Mouse (Mus musculus) skeletal muscle tissue, adult 2 months (tissue): ENCODE results near the gene Plppr3.

ENCODE experiments used
- DNase-seq: peaks from one replicate; pipeline ENCODE4 v3.0.0-alpha.2; 2012; ENCODE audit warnings: low read depth, low spot score

Gene Plppr3

DNA sequence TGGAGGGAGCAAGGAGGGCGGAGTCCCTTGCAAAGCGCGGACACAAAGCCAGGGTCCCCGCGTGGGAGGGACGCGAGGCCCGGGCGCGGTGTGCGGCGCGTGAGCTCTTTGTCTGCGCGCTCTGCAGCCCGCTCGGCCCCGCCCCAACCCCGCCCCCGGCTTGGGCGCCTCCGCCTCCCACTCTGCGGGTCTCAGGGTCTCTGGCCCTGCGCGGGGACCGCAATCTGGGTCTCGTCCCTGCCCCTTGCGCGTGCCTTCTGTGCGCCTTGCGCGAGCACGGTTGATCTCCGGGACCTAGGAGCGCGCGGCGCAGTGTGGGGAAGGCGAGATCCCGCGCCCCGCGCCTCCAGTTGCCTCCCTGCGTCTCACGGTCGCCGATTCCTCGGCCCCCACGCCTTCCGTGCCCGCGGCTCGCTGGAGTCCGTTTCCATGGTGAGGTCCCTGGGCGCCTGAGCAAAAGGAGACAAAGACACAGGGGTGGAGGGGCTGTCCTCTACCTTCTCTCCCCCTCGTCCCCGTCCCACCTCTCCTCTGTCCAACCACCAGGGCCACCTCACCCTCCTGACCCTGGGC lies at the start of gene Plppr3, which contains the start of gene Prtn3:
Gene Plppr3 (minus strand): TSS at position 345 of the 573 bp plus-strand sequence.
Gene Prtn3 (plus strand): TSS at position 187 of the 573 bp plus-strand sequence.
- DNase-seq, result no peak

DNA sequence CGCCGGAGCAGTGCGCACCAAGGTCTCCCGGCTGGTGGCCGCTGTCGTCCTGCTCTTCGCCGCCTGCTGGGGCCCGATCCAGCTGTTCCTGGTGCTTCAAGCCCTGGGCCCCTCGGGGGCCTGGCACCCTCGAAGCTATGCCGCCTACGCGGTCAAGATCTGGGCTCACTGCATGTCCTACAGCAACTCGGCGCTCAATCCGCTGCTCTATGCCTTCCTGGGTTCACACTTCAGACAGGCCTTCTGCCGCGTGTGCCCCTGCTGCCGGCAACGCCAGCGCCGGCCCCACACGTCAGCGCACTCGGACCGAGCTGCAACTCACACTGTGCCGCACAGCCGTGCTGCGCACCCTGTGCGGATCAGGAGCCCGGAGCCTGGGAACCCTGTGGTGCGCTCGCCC lies 47.1 kb upstream of the Plppr3 start:
- no peak for DNase-seq

DNA sequence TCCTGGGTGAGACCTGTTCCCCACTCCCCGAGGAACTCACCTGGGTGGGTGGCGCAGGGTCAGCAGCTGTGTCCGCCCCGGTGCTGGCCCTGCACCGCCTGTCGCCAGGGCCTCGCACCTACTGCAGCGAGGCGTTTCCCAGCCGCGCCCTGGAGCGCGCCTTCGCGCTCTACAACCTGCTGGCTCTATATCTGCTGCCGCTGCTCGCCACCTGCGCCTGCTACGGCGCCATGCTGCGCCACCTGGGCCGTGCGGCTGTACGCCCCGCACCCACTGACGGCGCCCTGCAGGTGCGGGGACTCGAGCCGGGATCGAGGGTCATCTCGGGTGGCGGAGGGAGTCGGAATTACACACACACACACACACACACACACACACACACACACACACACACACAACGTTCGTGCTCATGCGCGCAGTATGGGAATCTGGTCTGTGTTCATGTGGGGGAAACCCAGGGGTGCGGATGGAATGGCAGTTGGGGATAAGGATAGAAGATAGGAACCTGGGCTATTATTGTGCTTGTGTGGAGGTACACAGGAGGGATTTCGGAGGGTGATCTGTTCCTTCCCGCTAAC lies 46.6 kb upstream of the Plppr3 start, which contains the start of gene R3hdm4:
Gene R3hdm4 (minus strand): TSS at position 251 of the 578 bp plus-strand sequence.
- no peak for DNase-seq

DNA sequence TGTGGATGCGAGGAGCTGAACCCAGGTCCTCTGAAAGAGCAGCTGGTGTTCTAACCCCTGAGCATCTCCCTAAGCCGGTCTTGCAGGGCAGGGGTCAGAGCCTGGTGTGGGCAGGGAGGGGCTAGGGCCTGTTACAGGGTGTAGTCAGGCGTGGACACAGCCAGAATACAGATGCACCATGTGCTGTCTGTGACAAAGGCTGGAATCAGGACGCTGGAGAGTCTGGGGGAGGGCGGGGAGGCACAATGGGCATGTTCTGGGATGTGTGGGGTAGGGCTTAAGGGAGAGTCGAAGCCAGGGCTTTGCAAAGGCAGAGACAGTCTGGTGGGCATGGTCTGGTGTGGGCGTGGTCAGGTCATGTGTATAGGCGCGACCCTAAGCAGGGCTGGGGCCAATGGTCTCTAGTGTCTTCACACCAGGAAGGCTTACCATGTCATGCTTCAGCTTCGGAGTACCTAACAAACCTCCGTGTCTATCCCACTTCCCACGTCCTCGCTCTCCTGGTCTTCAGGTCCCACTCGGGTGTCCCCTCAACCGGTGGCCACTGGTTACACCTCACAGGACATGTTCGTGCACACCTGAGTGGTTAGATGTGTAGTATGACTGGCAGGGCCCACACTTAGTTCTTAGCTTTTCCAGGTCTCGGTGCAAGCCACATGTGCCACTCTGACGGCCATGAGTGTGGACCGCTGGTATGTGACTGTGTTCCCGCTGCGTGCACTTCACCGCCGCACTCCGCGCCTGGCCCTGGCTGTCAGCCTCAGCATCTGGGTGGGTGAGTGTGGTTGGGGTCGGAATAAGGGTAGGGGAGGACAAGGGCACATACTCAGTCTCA lies 45.8 kb upstream of the Plppr3 start:
- no peak for DNase-seq

DNA sequence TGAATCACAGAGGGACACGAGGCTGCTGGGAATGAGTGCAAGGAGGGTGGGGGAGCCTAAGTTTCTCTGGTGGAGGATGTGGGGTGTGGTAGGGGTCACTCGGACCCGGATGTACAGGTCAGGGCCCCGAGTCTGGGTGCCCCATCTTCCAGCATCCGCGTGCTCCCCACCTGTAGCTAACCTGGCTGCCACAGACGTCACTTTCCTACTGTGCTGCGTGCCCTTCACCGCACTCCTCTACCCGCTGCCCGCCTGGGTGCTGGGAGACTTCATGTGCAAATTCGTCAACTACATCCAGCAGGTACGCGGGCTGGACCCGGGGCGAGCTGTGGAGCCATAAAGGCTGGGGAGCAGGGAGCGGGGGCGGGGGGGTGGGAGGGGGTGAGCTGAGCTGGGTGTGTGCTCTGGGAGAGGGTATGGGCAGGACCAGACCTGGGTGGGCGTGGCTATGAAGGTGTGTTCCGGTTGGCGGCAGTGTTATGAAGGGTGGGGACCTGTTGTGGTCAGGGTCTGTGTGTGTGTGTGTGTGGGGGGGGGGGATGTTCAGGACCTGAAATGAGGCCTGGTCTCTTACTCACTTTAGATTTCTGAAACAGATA lies 44.9 kb upstream of the Plppr3 start:
- DNase-seq, result no peak

DNA sequence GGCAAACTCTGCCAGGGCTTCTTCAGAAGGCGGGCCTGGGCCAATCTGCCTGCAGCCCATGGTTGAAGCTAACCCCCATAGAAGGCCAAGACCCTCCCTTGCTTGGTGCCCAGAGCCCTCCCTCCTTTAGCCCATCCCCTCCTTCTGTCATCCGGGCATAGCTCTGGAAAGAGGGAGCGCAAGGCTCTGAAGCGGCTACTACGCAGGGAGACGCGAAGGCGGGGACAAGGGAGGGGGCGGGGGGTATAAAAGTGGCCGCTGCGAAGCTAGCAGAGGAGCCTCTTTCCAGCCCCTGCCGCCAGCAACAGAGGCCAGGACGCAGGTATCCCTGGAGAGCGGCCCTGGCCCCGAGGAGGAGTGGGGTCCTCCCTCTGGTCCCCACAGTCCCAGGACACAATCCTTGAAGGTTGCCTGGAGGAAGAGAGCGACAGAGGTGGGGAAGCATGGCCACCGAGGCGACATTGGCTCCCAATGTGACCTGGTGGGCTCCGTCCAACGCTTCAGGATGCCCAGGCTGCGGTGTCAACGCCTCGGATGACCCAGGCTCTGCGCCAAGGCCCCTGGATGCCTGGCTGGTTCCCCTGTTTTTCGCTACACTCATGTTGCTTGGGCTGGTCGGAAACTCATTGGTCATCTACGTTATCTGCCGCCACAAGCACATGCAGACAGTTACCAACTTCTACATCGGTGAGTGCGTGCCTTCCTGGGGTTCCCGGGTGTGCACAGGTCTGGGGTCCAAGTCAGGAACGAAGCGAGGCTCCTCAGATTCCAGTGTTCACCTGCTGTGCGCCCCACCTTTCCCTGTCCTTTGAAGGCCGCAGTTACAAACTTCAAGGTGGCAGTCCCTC lies 44.0 kb upstream of the Plppr3 start:
- DNase-seq, result no peak

DNA sequence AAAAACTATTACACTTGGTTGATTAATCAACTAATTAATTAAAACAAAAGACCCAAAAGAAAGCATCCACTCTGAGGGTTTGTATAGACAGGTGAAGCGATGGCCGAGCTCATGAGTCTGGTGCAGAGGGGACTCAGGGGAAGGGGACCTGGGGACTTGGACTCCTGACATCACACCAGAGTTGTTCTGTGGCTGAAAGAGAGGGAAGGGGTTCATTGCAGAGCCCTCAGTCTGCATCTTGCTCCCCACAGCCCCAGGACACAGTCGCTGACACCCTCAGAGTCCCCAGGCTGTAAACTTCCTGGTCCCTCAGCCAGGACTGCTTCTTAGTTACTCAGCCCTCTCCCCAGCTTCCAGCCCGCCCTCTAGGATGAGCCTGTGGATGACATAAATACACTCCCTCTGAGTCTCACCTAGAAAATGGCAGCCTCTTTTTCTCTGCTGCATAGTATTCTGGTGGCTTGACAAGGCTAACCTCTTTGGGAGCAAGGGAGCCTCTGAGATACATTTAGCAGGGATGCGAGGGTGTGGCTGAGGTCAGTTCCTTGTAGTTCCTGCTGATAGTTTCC lies 43.2 kb upstream of the Plppr3 start:
- no peak for DNase-seq

DNA sequence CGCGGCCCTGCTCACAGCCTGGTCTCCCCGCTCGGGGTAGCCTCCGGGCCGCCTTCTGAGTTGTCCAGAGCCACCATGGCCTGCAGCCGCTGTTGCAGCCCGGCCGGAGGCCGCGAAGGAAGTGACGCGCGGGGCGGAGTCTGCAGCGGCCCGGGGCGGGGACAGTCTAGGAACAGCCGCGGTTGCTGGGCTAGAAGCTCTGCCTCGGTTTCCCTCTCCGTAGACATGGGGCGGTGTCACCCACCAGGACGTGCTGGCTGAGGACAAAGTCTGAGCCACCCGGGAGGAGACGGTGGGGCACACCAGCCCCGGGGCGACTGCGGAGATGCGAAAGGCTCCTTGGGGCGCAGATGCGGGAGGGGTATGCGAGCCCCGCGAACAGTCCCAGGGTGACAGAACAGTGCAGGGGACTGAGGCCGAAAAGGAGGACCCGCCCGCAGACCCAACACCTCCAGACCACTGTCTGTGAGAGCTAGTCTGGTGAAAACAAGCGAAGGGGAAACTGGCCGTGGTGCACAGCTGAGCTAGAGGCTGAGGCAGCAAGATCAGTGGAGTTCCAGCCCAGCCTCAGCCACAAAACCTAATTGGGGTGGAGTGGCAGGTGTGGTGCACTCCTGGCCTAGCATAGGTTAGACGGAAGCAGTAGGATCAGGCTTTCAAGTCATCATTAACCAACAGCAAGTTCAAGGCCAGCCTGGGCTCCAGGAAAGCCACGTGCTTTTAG lies 42.5 kb upstream of the Plppr3 start, which contains the start of gene Kiss1r:
Gene Kiss1r (plus strand): TSS at position 164 of the 724 bp plus-strand sequence.
- DNase-seq, result peak; percentile 57

DNA sequence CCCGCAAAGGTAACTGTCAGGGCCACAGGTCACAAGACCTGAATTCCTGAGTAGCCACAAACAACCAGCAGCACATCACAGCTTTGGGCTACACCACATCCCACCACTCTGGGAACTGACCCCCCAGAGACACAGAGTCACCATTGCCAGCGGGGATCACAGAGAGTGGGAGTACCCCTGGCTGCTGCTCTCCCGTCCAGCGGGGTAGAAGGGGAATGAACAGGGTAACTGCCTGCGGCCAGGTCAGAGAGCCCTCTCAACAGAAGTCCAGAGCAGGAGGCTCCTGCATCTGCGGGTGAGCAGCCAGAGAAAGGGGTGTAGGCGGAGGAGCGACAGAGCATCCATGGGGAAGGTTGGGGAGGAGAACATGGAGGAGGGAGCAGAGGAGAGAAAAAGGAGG lies 41.6 kb upstream of the Plppr3 start:
- DNase-seq, result no peak

DNA sequence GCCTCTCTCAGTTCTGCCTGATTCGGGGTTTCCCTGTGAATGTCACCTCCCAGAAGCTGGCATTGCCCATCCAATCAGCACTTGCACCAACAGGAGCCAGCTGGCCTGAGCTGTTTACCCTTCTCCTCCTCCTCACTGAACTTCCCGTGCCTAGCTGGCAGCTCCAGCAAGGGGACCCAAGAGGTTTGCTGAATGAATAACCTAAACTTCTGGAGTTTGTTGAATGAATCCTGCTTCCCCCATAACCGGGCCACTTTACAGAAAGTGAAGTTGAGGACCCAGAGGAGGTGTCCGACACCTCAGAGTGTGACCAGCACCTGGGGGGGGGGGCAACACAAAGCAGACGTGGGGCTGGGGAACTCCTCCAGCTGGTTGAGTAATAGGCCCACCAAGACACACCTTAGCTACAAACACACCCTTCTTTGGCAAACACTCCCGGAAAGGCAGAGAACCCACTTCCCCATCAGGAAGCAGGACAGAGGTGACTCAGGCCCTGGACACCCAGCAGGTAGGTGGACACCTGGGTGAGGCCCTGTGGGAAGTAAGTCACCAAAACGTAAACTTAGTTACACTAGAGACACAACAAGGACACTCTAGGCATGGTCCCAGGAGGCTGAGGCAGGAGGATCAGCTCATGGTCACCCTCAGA lies 40.6 kb upstream of the Plppr3 start:
- no peak for DNase-seq

DNA sequence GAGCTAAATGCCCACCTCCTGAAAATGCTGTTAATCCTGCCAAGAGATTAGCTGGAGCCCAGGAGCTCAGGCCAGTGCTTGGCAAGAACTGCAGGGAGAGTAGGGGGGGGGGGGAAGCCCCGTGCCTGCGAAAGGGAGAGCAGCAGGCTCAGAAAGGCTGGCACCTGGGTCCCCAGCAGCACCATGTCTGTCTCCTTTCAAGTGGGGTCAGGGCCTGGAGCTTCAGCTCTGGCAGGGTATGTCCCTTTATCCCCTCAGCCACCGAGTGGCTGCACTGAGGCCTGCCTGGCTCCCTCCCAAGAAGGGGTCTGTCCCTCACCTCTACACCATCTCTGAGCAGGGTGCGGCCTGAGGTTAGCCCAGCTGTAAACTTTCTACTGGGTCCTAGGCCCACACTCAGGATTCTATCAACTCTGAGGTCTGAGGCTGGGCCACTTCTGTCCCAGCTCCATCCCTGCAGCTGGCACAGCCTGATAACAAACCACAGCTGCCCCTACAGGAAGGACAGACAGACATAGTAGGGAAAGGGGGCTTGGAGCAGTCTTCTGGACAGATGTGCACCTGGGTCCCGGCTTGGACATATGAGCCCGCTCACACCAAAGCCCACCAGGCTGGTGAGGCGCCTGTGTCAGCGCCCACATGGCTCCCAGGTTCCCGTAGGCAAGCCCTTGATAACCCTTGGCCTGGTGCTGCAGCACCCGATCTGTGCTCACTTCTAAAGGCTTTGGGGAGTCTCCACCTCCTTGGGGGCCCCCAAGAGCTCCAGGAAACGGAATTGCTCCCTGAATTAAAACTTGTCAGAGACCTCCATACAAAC lies 39.9 kb upstream of the Plppr3 start:
- DNase-seq, result no peak

DNA sequence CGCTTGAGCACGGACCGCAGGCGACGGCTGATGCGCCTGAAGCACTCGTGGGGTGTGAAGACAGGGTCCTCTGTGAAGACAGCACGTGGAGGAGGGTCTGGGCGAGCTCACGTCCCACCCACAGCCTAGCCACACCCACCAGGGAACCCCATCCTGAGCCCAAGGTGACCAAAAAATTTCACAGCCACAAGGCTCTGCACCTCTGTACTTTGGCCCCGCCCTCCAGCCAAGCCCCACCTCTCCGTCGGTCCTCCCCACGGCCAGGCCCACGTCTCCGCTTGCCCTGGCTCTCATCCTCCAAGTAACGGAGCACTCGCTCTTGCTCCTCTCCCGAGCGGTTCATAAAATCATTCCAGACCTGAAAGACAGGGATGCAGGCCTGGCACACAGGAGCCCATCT lies 38.0 kb upstream of the Plppr3 start:
- DNase-seq, result no peak

DNA sequence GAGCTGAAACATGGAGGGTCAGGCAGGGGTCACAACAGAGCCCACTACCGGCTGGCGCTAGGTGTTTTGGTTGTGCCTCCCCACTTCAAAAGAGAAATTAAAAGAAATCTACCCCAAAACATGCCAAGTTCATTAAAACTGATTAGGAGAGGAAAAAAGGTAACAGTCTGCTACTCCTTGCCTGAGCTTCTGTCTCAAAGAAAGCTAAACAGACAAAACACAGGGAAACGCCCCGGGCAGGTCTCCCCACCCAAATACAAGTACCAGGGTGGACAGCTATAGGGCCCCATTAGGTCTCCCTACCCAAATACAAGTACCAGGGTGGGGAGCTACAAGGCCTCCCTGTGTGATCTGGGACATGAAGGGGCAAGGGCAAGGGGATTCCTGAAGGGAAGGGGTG lies 36.1 kb upstream of the Plppr3 start, which contains the start of gene Gm26602:
Gene Gm26602 (plus strand): TSS at position 301 of the 400 bp plus-strand sequence.
- no peak for DNase-seq

DNA sequence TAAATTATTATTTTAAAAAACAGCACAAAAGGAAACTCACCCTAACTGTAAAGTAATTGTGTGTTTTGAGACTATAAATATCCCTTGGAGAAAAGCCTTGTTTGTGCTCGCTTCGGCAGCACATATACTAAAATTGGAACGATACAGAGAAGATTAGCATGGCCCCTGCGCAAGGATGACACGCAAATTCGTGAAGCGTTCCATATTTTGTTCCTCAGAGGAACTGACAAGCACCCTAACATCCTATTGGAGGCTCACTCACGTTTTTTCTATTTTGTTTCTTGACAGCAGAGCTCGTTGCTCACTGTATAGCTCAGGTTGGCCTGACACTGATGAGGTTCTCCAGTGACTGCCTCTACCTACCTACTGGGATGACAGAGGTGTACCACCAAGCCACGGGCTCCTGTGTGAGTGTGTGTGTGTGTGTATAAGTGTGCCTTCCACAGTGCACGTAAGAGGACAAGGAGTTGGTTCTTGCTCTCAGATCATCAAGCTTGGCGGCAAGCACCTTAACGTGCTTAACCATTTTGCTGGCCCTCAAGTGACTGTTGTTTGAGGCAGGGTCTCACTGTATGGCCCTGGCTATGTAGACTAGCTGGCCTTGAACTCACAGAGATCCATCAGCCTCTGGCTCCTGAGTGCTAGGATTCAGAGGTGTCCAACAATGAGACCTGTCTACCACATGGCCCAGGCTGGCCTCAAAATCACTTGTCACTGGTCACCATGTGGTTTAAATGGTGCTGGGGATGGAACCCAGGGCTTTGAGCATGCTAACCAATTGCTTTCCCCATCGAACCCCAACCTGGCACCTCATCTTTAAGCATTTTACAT lies 34.9 kb upstream of the Plppr3 start:
- DNase-seq, result no peak

DNA sequence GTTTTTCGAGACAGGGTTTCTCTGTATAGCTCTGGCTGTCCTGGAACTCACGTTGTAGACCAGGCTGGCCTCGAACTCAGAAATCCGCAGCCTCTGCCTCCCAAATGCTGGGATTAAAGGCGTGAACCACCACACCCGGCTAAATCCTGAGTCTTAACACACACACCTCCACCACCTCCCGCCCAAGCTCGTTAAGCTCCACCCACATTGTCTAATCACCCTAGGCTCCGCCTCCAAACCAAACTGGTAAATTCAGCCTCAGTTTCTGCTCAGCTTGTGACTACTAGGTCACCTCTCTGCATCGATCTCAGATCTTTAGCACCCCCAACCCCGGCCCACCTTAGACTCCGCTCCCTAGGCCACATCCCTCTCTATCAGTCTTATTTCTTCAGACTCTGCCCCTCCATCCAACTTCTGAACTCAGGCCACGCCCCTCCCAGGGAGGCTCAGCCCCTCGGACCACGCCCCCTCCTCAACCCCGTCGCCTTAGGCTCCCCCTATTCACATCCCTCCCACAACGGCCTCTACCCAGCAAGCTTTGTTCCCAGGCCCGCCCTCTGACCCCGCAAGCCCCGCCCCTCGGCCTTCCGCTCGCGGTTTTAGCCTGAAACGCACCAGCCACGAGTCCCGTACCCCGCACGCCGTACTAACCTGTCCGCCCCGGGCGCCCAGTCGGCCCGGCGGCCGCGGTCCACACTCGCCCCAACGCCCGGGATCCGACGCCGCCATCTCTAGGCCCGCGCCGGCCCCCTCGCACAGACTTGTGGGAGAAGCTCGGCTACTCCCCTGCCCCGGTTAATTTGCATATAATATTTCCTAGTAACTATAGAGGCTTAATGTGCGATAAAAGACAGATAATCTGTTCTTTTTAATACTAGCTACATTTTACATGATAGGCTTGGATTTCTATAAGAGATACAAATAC lies 34.0 kb upstream of the Plppr3 start, which contains the start of gene Med16:
Gene Med16 (minus strand): TSS at position 757 of the 925 bp plus-strand sequence.
- DNase-seq, result peak; percentile 96

DNA sequence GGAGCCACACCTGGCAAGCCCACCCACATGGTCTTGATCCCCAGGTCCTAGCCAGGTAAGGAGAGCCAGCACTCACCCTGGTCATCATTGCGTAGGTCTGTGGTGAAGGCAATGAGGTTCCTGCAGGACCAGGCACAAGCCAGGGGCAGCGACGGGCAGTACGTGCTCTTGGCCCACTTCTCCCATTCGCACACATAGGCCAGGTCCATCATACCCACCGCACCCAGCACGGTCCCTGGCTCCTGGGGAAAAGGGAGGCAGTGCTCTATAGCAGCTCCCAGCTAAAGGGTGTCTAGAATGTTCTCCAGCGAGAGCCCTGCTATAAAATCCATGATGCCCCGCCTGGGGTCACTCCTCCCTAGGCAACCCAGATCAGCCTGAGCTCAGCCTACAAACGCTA lies 33.0 kb upstream of the Plppr3 start:
- no peak for DNase-seq

DNA sequence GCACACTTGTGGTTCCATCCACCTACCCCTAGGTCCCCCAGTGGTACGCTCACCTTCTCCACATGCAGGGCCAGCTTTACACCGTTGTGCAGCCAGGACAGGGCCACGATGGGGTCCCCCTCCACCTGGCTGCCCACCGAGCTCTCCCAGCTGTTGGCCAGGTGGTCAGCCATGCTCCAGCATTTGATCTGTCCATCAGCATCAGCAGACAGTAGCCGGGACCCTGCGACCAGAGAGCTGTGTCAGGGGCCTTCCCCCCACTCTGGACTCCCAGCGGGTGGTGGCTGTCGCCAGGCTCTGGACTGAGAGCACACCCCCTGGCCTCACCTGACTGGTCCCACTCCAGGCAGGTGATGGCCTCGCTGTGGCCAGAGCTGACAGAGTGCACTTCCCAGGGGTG lies 32.3 kb upstream of the Plppr3 start:
- no peak for DNase-seq
